Mouse (Mus musculus): ENCODE measurements at regions not wholly inside any gene's neighbourhood (a gene's known extent, or its start where the extent isn't known, plus 50 kb on each side); places are given as distances from the start of the nearest gene placed in this dataset.

- TF ChIP-seq EP300 (IDR thresholded peaks at IDR 0.05) (no peak), CTCF (IDR thresholded peaks at IDR 0.05) (no peak)
Measured at GRCm38 (mm10) chr6:69879286-69879685, 912.7 kb downstream of the Rpia start.
